8 mouse cellular contexts compared by ENCODE assay signal in genomic region chr1:22806626-22807096, GRCm38 (mm10). TPM values are rescaled to one million over a fixed set of nuclear protein-coding genes. Genes with fewer than 3 reads are reported as not detected.
A peak's percentile ranks its signal among the peaks of the same experiment; 100 is the strongest.
DNase-seq lines count a peak whose midpoint lies in the region; ATAC-seq lines count a peak whose summit lies in the region.
"Had no signal": no experiment of that assay in that cellular context is flagged by ENCODE, and none has a peak within 500 bp of the region (broad histone marks: within the 10 kb centered on the region; RNA-seq: fewer than 3 reads in every experiment).

No protein-coding gene starts in this region.

- H3K4me1 ChIP-seq in forebrain, embryonic 10.5 days = peaks cover 13% of the 10 kb centered on the region
- no peaks in the 10 kb centered on the region; the same call in 1 of the 2 replicates for H3K4me1 ChIP-seq in intestine, embryonic 14.5 days (replicated peaks; ENCODE audit: control insufficient read depth, insufficient read depth, low read length)
- H3K4me1 ChIP-seq in neural tube, embryonic 15.5 days = peaks cover 32% of the 10 kb centered on the region

- H3K9ac ChIP-seq in intestine, embryonic 14.5 days (ENCODE audit: low read length) = no peak overlapping the region
- H3K9ac ChIP-seq in neural tube, embryonic 15.5 days (replicated peaks) = peak overlapping the region; percentile 93

- intact Hi-C loops in left cerebral cortex, postnatal 14 days (cut with DNase I) = loop anchor here (10.0 kb wide), 2 partner anchors 192 to 338 kb away; no protein-coding TSS in a partner anchor

- H3K4me3 ChIP-seq in forebrain, embryonic 10.5 days = peak overlapping the region; percentile 66
- peak overlapping the region; percentile 62 for H3K4me3 ChIP-seq in intestine, embryonic 14.5 days (ENCODE audit: low read depth, low read length)
- peak overlapping the region; percentile 80 for H3K4me3 ChIP-seq in neural tube, embryonic 15.5 days (replicated peaks)

- H3K4me2 ChIP-seq in intestine, embryonic 14.5 days (ENCODE audit: low read length) = peak overlapping the region; percentile 90
- H3K4me2 ChIP-seq in neural tube, embryonic 15.5 days = peak overlapping the region; percentile 74

- ATAC-seq in intestine, embryonic 14.5 days (replicated peaks; ENCODE audit: low FRiP score, low TSS enrichment, low read depth) = no peak
- peak; percentile 15; the same call in 1 of the 2 replicates for ATAC-seq in neural tube, embryonic 15.5 days (ENCODE audit: low FRiP score)
- no peak for ATAC-seq in monocyte, adult 5-6 weeks (replicated peaks; ENCODE audit: insufficient number of reproducible peaks, low FRiP score, low TSS enrichment, poor library complexity, severe bottlenecking)

- DNase-seq in left cerebral cortex, postnatal 14 days (ENCODE audit: low spot score in 2 of 2) = peak; percentile 15 to 25
- DNase-seq in left cerebral cortex, adult 8-10 months (ENCODE audit: low spot score in 2 of 2) = no peak
- DNase-seq in forebrain, embryonic 10.5 days (ENCODE audit: extremely low spot score, low spot score) = no peak
- no peak for DNase-seq in intestine, embryonic 14.5 days (ENCODE audit: low spot score)
- DNase-seq in adrenal gland, postnatal 10 days = no peak

- H3K9me3 ChIP-seq in forebrain, embryonic 10.5 days = no peaks in the 10 kb centered on the region
- no peaks in the 10 kb centered on the region for H3K9me3 ChIP-seq in intestine, embryonic 14.5 days (ENCODE audit: control insufficient read depth, low read length)
- no peaks in the 10 kb centered on the region for H3K9me3 ChIP-seq in neural tube, embryonic 15.5 days (replicated peaks)
- H3K9me3 ChIP-seq: megakaryocyte, embryonic 14.5 days had no signal

- H3K36me3 ChIP-seq in forebrain, embryonic 10.5 days (replicated peaks) = no peaks in the 10 kb centered on the region
- H3K36me3 ChIP-seq in intestine, embryonic 14.5 days (ENCODE audit: control insufficient read depth, insufficient read depth, low read length) = no peaks in the 10 kb centered on the region
- no peaks in the 10 kb centered on the region for H3K36me3 ChIP-seq in neural tube, embryonic 15.5 days

- H3K27ac ChIP-seq in forebrain, embryonic 10.5 days = no peak overlapping the region
- no peak overlapping the region for H3K27ac ChIP-seq in intestine, embryonic 14.5 days (ENCODE audit: low read depth)
- peak overlapping the region; percentile 91 for H3K27ac ChIP-seq in neural tube, embryonic 15.5 days (replicated peaks)

- WGBS in forebrain, embryonic 10.5 days = 25% methylated on average over 8 of the region's 8 CpGs
- 35% methylated on average over 8 of the region's 8 CpGs for WGBS in intestine, embryonic 14.5 days
- 13% methylated on average over 8 of the region's 8 CpGs for WGBS in neural tube, embryonic 15.5 days

- peaks cover 40% of the 10 kb centered on the region for H3K27me3 ChIP-seq in forebrain, embryonic 10.5 days (ENCODE audit: poor library complexity, severe bottlenecking)
- peaks cover 14% of the 10 kb centered on the region for H3K27me3 ChIP-seq in intestine, embryonic 14.5 days (replicated peaks; ENCODE audit: control insufficient read depth, insufficient read depth, low read length)
- H3K27me3 ChIP-seq in neural tube, embryonic 15.5 days (replicated peaks) = no peaks in the 10 kb centered on the region

RNA-seq across cellular contexts. Expression of gene Rims1, which starts 0.9 kb away (rescaled TPM):
- 100 to 1,000 TPM; 344 to 382 TPM for total RNA-seq in left cerebral cortex, postnatal 14 days (2021)
- 100 to 1,000 TPM; 310 to 353 (median 326) TPM for total RNA-seq in left cerebral cortex, adult 8-10 months (2022)
- 0.96 and 1.1 TPM in 2 replicates for polyA plus RNA-seq in forebrain, embryonic 10.5 days (2016; fragmentation: Nextera tagmentation; extraction: Ambion mirVana)
- polyA plus RNA-seq in intestine, embryonic 14.5 days (2014; fragmentation: Nextera tagmentation; extraction: Ambion mirVana) = 7.8 and 8.9 TPM in 2 replicates
- 17.1 and 20.0 TPM in 2 replicates for polyA plus RNA-seq in neural tube, embryonic 15.5 days (2015; fragmentation: Nextera tagmentation; extraction: Ambion mirVana)
- total RNA-seq in adrenal gland, postnatal 10 days (2021) = 1 to 10 TPM; 1.0 to 1.4 TPM
- not detected in 3 replicates for total RNA-seq in monocyte, adult 5-6 weeks (2017)

Comparison
In these comparisons a context has a peak if more than half of its experiments do, and no peak if none do; other contexts are left out.
1. DNase-seq: peak in left cerebral cortex, postnatal 14 days (2 of 2); none in left cerebral cortex, adult 8-10 months (0 of 2), forebrain, embryonic 10.5 days (single experiment), intestine, embryonic 14.5 days (single experiment) and adrenal gland, postnatal 10 days (single experiment).
2. RNA of gene Rims1, which starts 0.9 kb away (total RNA-seq): 344 to 382 TPM in left cerebral cortex, postnatal 14 days and 310 to 353 TPM in left cerebral cortex, adult 8-10 months; 1.0 to 1.4 TPM in adrenal gland, postnatal 10 days and not detected in monocyte, adult 5-6 weeks; every median in the first group is over 100 times any median in the second.
3. Peak in every context shown above with its lines, with median percentiles within 50 percentile points of each other: H3K4me3 ChIP-seq.